Comparison of ENCODE assay signal across 22 mouse cellular contexts in genomic region chr7:100501844-100502373, GRCm38 (mm10). TPM values are rescaled to one million over a fixed set of nuclear protein-coding genes. Genes with fewer than 3 reads are reported as not detected.
DNase-seq lines count a peak whose midpoint lies in the region; ATAC-seq and TF ChIP-seq lines count a peak whose summit lies in the region.
"Had no signal": no experiment of that assay in that cellular context is flagged by ENCODE, and none has a peak within 500 bp of the region (broad histone marks: within the 10 kb centered on the region; RNA-seq: fewer than 3 reads in every experiment).

No protein-coding gene starts in this region.

- dilution Hi-C loops in CH12.LX (cut with MboI; ENCODE audit: extremely low pct_ligation_motif_present, extremely low pct_unique_long_range_greater_than_20kb, low sequenced_read_pairs): no loop called here

- TF ChIP-seq EP300 in CH12.LX (IDR thresholded peaks at IDR 0.05; ENCODE audit: low read length): no peak
- no peak for TF ChIP-seq EP300 in liver, postnatal 0 days (IDR thresholded peaks at IDR 0.05; ENCODE audit: low read depth)

- H3K27me3 ChIP-seq in CH12.LX (replicated peaks): no peaks in the 10 kb centered on the region
- H3K27me3 ChIP-seq in liver, postnatal 0 days (ENCODE audit: insufficient read depth, low read length): no peaks in the 10 kb centered on the region
- H3K27me3 ChIP-seq: heart, embryonic 13.5 days; limb, embryonic 12.5 days; lung, embryonic 15.5 days; midbrain, embryonic 12.5 days; neural tube, embryonic 13.5 days had no signal

- TF ChIP-seq RAD21 in CH12.LX (IDR thresholded peaks at IDR 0.05; ENCODE audit: low read depth, low read length): no peak

- ATAC-seq in erythroblast, adult 5-6 weeks (replicated peaks; ENCODE audit: low FRiP score, poor library complexity, severe bottlenecking): 0 out of 2 replicates have a peak, but pooled peaks have one; percentile 0
- ATAC-seq in liver, postnatal 0 days: 0 out of 2 replicates have a peak, but pooled peaks have one; percentile 5
- ATAC-seq: forebrain, postnatal 0 days had no signal

- WGBS in liver, postnatal 0 days (ENCODE audit: insufficient replicate concordance): 39% methylated on average over 2 of the region's 2 CpGs

- DNase-seq in CH12.LX (ENCODE audit: extremely low read depth): peak; percentile 29
- peak; percentile 94 for DNase-seq in ES-CJ7 (ENCODE audit: low read depth, low spot score)
- no peak for DNase-seq in liver, postnatal 0 days
- DNase-seq in thymus, postnatal 36 days: no peak
- DNase-seq in left cerebral cortex, adult 11 months (ENCODE audit: low spot score): no peak
- DNase-seq in ovary, postnatal 36 days (ENCODE audit: low spot score): no peak
- DNase-seq: adrenal gland, postnatal 25 days; cerebellum, adult 2 months; forebrain, postnatal 0 days; kidney, postnatal 36 days had no signal

- TF ChIP-seq POLR2A in CH12.LX (IDR thresholded peaks at IDR 0.05; ENCODE audit: low read depth, low read length): no peak; the same call in 1 of the 2 replicates

- TF ChIP-seq CTCF in CH12.LX (conservative IDR thresholded peaks at IDR 0.05 in 1 of 2, IDR thresholded peaks at IDR 0.05 in 1 of 2; ENCODE audit: low read depth in 2 of 2, low read length in 2 of 2): no peak
- TF ChIP-seq CTCF in liver, postnatal 0 days (IDR thresholded peaks at IDR 0.05; ENCODE audit: low read depth): no peak

- H3K4me3 ChIP-seq in CH12.LX (replicated peaks in 1 of 3; ENCODE audit: low read depth in 2 of 3, low read length in 2 of 3, poor library complexity in 1 of 3): no peak overlapping the region
- H3K4me3 ChIP-seq in liver, postnatal 0 days (ENCODE audit: low read depth, low read length): no peak overlapping the region
- H3K4me3 ChIP-seq: erythroblast, embryonic 14.5 days; heart, embryonic 13.5 days; limb, embryonic 12.5 days; lung, embryonic 15.5 days; midbrain, embryonic 12.5 days; neural tube, embryonic 13.5 days had no signal

- no peak overlapping the region for H3K9ac ChIP-seq in CH12.LX (ENCODE audit: insufficient read depth, low read depth)
- H3K9ac ChIP-seq in liver, postnatal 0 days (replicated peaks): no peak overlapping the region
- H3K9ac ChIP-seq: forebrain, postnatal 0 days; heart, embryonic 13.5 days; hindbrain, embryonic 14.5 days; limb, embryonic 12.5 days; lung, embryonic 15.5 days; midbrain, embryonic 12.5 days; neural tube, embryonic 13.5 days had no signal

- peaks cover 21 to 94% of the 10 kb centered on the region in 2 experiments for H3K4me1 ChIP-seq in CH12.LX (ENCODE audit: control insufficient read depth in 1 of 2, insufficient read depth in 2 of 2)
- peaks cover 30% of the 10 kb centered on the region for H3K4me1 ChIP-seq in liver, postnatal 0 days (ENCODE audit: insufficient read depth)
- H3K4me1 ChIP-seq: lung, embryonic 15.5 days; midbrain, embryonic 12.5 days; neural tube, embryonic 13.5 days had no signal

- peaks cover 41 to 83% of the 10 kb centered on the region in 2 experiments for H3K36me3 ChIP-seq in CH12.LX (replicated peaks in 1 of 2; ENCODE audit: control insufficient read depth in 1 of 2, insufficient read depth in 1 of 2, low read length in 1 of 2)
- peaks cover 38% of the 10 kb centered on the region for H3K36me3 ChIP-seq in liver, postnatal 0 days (replicated peaks; ENCODE audit: insufficient read depth, low read length)

- in situ Hi-C loops in CH12.LX (cut with MboI; ENCODE audit: low pct_ligation_motif_present, low pct_unique_long_range_greater_than_20kb, low sequenced_read_pairs): no loop called here

- H3K9me3 ChIP-seq in CH12.LX (replicated peaks; ENCODE audit: low read length): no peaks in the 10 kb centered on the region
- H3K9me3 ChIP-seq in liver, postnatal 0 days (ENCODE audit: low read length): no peaks in the 10 kb centered on the region
- H3K9me3 ChIP-seq: heart, embryonic 13.5 days; limb, embryonic 12.5 days; lung, embryonic 15.5 days; midbrain, embryonic 12.5 days; neural tube, embryonic 13.5 days had no signal

- no peaks in the 10 kb centered on the region for H3K79me2 ChIP-seq in CH12.LX (replicated peaks; ENCODE audit: control insufficient read depth, extremely low read depth, insufficient read depth, poor library complexity, severe bottlenecking)

- peak overlapping the region; percentile 62; the same call in 1 of the 2 replicates for H3K27ac ChIP-seq in CH12.LX (ENCODE audit: insufficient read depth, low read depth)
- H3K27ac ChIP-seq in liver, postnatal 0 days (ENCODE audit: low read depth): peak overlapping the region; percentile 58
- H3K27ac ChIP-seq: heart, embryonic 13.5 days; hindbrain, embryonic 14.5 days; limb, embryonic 12.5 days; lung, embryonic 15.5 days; midbrain, embryonic 12.5 days; neural tube, embryonic 13.5 days had no signal

- H3K4me2 ChIP-seq in CH12.LX (ENCODE audit: insufficient read depth, low read depth, poor library complexity, severe bottlenecking): no peak overlapping the region
- H3K4me2 ChIP-seq in liver, postnatal 0 days (ENCODE audit: low read depth, low read length): no peak overlapping the region
- H3K4me2 ChIP-seq: heart, embryonic 13.5 days; hindbrain, embryonic 14.5 days; limb, embryonic 12.5 days; lung, embryonic 15.5 days; midbrain, embryonic 12.5 days; neural tube, embryonic 13.5 days had no signal

TF ChIP-seq in CH12.LX, 34 proteins besides CTCF, POLR2A, EP300 and RAD21:
- TF ChIP-seq CHD2 (IDR thresholded peaks at IDR 0.05; ENCODE audit: low read length): peak; percentile 27
- TF ChIP-seq MAZ (IDR thresholded peaks at IDR 0.05; ENCODE audit: low read depth, low read length): no peak
- TF ChIP-seq E2F4 (IDR thresholded peaks at IDR 0.05; ENCODE audit: insufficient replicate concordance, low read depth, low read length): no peak
- 0 out of 2 replicates have a peak, but pooled peaks have one; percentile 15 for TF ChIP-seq POLR2AphosphoS2 (IDR thresholded peaks at IDR 0.05; ENCODE audit: low read depth, low read length)
- no peak for TF ChIP-seq USF1 (IDR thresholded peaks at IDR 0.05; ENCODE audit: low read depth, low read length)
- peak; percentile 85 for TF ChIP-seq ZMIZ1 (IDR thresholded peaks at IDR 0.05; ENCODE audit: low read depth, low read length)

RNA-seq across cellular contexts. Expression of gene Ucp2, which starts 8.8 kb away (rescaled TPM):
- 94.0 and 131 TPM in 2 replicates for total RNA-seq in CH12.LX (2012; rRNA removed)
- total RNA-seq in CH12.LX (2014; rRNA removed): 102 and 131 TPM in 2 replicates
- polyA plus RNA-seq in CH12.LX (2012; ENCODE audit: insufficient read length, low read depth): 542 and 635 TPM in 2 replicates
- 1,034 and 1,242 TPM in 2 replicates for total RNA-seq in erythroblast, adult 5-6 weeks (2015; ENCODE audit: low replicate concordance)
- total RNA-seq in erythroblast, adult 5-6 weeks (2017; ENCODE audit: low replicate concordance): 1,143 and 1,228 TPM in 2 replicates
- 530 and 545 TPM in 2 replicates for polyA plus RNA-seq in liver, postnatal 0 days (2015; fragmentation: Nextera tagmentation; extraction: Ambion mirVana)

RNA-seq across cellular contexts. Expression of gene Dnajb13, which starts 12.9 kb away (rescaled TPM):
- total RNA-seq in CH12.LX (2012; rRNA removed) (11.8 and 15.6 TPM in 2 replicates), CH12.LX (2014; rRNA removed) (24.5 and 32.0 TPM in 2 replicates)
- 13.9 and 17.8 TPM in 2 replicates for polyA plus RNA-seq in CH12.LX (2012; ENCODE audit: insufficient read length, low read depth)
- 1.5 TPM in 1 of 2 replicates, not detected in the other for total RNA-seq in erythroblast, adult 5-6 weeks (2015; ENCODE audit: low replicate concordance)
- total RNA-seq in erythroblast, adult 5-6 weeks (2017; ENCODE audit: low replicate concordance): 2.6 and 9.2 TPM in 2 replicates
- 1.0 and 1.8 TPM in 2 replicates for polyA plus RNA-seq in liver, postnatal 0 days (2015; fragmentation: Nextera tagmentation; extraction: Ambion mirVana)
- total RNA-seq: adrenal gland, postnatal 25 days; heart, postnatal 25 days had no signal
- polyA plus RNA-seq: erythroblast, embryonic 14.5 days had no signal

RNA-seq across cellular contexts. Expression of gene Ucp3, which starts 29.1 kb away (rescaled TPM):
- not detected in 2 replicates for total RNA-seq in CH12.LX (2012; rRNA removed)
- total RNA-seq in CH12.LX (2014; rRNA removed): not detected in 2 replicates
- polyA plus RNA-seq in CH12.LX (2012; ENCODE audit: insufficient read length, low read depth): 0.13 TPM in 1 of 2 replicates, not detected in the other
- total RNA-seq in erythroblast, adult 5-6 weeks (2015; ENCODE audit: low replicate concordance): 0.42 TPM in 1 of 2 replicates, not detected in the other
- 0.56 TPM in 1 of 2 replicates, not detected in the other for total RNA-seq in erythroblast, adult 5-6 weeks (2017; ENCODE audit: low replicate concordance)
- polyA plus RNA-seq in liver, postnatal 0 days (2015; fragmentation: Nextera tagmentation; extraction: Ambion mirVana): 0.08 and 0.21 TPM in 2 replicates
- total RNA-seq: common myeloid progenitor, adult 5-6 weeks had no signal
- polyA plus RNA-seq: embryonic facial prominence, embryonic 11.5 days; erythroblast, embryonic 14.5 days; forebrain, postnatal 0 days; hindbrain, embryonic 14.5 days; intestine, embryonic 16.5 days; limb, embryonic 12.5 days; midbrain, embryonic 12.5 days; neural tube, embryonic 13.5 days had no signal

RNA-seq across cellular contexts. Expression of gene Coa4, which starts 35.0 kb away (rescaled TPM):
- total RNA-seq in CH12.LX (2012; rRNA removed): 22.9 and 25.5 TPM in 2 replicates
- total RNA-seq in CH12.LX (2014; rRNA removed): 20.3 and 24.1 TPM in 2 replicates
- 22.0 and 24.1 TPM in 2 replicates for polyA plus RNA-seq in CH12.LX (2012; ENCODE audit: insufficient read length, low read depth)
- total RNA-seq in erythroblast, adult 5-6 weeks (2015; ENCODE audit: low replicate concordance): 1.7 and 4.0 TPM in 2 replicates
- total RNA-seq in erythroblast, adult 5-6 weeks (2017; ENCODE audit: low replicate concordance): 6.7 and 9.8 TPM in 2 replicates
- polyA plus RNA-seq in liver, postnatal 0 days (2015; fragmentation: Nextera tagmentation; extraction: Ambion mirVana): 11.9 and 12.4 TPM in 2 replicates

Comparison
In these comparisons a context has a peak if more than half of its experiments do, and no peak if none do; other contexts are left out.
1. DNase-seq: peak in CH12.LX (single experiment) and ES-CJ7 (single experiment); none in liver, postnatal 0 days (single experiment), thymus, postnatal 36 days (0 of 2), left cerebral cortex, adult 11 months (single experiment) and ovary, postnatal 36 days (single experiment).
2. RNA of gene Ucp2, which starts 8.8 kb away (total RNA-seq): 1,034 to 1,242 TPM in erythroblast, adult 5-6 weeks; 94.0 to 131 TPM in CH12.LX; every median in the first group is over 4 times any median in the second.